Mouse (Mus musculus): ENCODE data around the gene Mxi1. TPM values are rescaled to one million over a fixed set of nuclear protein-coding genes. Genes with fewer than 3 reads are reported as not detected.

Mxi1 gene
- polyA plus RNA-seq, 2 experiments, result 16.5 to 27.7 TPM

DNA sequence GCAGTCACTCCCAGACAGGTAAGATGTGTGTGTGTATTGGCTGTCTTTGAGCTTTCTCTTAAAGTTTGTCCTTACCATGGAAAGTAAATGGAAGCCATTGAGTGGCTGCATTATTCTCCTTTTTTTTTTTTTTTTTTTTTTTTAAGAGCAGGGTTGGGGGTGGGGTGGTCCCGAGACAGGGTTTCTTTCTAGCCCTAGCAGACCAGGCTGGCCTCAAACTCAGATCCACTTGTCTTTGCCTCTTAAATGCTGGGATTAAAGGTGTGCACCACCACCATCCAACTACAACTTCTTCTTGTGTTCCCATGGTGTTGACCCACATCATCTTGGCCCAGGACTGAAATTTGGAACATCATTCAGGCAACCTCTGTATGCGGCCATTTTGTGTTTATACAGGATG lies 63.3 kb downstream of the Mxi1 start:
- no peak overlapping the region for H3K9ac ChIP-seq (replicated peaks)
- H3K27me3 ChIP-seq (ENCODE audit: control insufficient read depth, insufficient read depth, low read length), result no peaks in the 10 kb centered on the region
- H3K4me2 ChIP-seq (ENCODE audit: low read depth), result no peak overlapping the region
- H3K9me3 ChIP-seq (ENCODE audit: control insufficient read depth, low read length), result no peaks in the 10 kb centered on the region
- H3K4me1 ChIP-seq (replicated peaks; ENCODE audit: control insufficient read depth in 2 of 2, insufficient read depth in 2 of 2, low read length in 1 of 2), result 0 out of 4 replicates have a peak, but pooled peaks cover 0 to 2% of the 10 kb centered on the region in 2 experiments
- TF ChIP-seq EP300 (IDR thresholded peaks at IDR 0.05; ENCODE audit: low read depth), result no peak
- no peak for TF ChIP-seq CTCF (IDR thresholded peaks at IDR 0.05; ENCODE audit: low read depth)
- H3K36me3 ChIP-seq (replicated peaks; ENCODE audit: control insufficient read depth, insufficient read depth, low read depth), result peaks cover 28% of the 10 kb centered on the region
- ATAC-seq (ENCODE audit: insufficient read depth) (no peak), DNase-seq (ENCODE audit: low read depth in 3 of 3, low spot score in 3 of 3) (no peak)
- no peak overlapping the region for H3K4me3 ChIP-seq (ENCODE audit: insufficient read depth in 1 of 2, low read depth in 2 of 2, low read length in 2 of 2)
- H3K27ac ChIP-seq, result no peak overlapping the region
- 78% methylated on average over 2 of the region's 2 CpGs for WGBS (ENCODE audit: insufficient replicate concordance)

DNA sequence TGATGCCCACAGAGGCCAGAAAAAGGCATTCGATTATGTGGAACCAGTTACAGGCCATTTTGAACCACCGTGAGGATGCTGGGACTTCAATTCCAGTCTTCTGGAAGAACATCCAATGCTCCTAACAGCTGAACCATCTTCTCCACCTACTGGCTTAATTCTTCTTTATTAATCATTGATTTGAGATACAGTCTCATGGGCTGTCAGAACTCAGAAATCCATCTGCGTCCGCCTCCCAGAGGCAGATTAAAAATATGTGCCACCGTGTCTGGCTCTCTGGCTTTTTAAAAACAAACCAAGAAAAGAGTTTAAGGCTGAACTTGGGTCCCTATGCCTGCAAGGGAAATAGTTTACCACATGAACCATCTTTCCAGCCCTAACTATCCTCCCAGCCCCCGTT lies 65.0 kb downstream of the Mxi1 start:
- no peak for ATAC-seq (ENCODE audit: insufficient read depth)
- H3K36me3 ChIP-seq (replicated peaks; ENCODE audit: control insufficient read depth, insufficient read depth, low read depth), result peaks cover 42% of the 10 kb centered on the region
- no peak for DNase-seq (ENCODE audit: low read depth in 3 of 3, low spot score in 3 of 3)
- no peak overlapping the region for H3K27ac ChIP-seq
- no peak overlapping the region for H3K9ac ChIP-seq (replicated peaks)
- TF ChIP-seq EP300 (IDR thresholded peaks at IDR 0.05; ENCODE audit: low read depth), result no peak
- TF ChIP-seq CTCF (IDR thresholded peaks at IDR 0.05; ENCODE audit: low read depth), result no peak
- no peak overlapping the region for H3K4me3 ChIP-seq (ENCODE audit: insufficient read depth in 1 of 2, low read depth in 2 of 2, low read length in 2 of 2)
- WGBS (ENCODE audit: insufficient replicate concordance), result 90% methylated on average over 6 of the region's 6 CpGs
- no peaks in the 10 kb centered on the region for H3K4me1 ChIP-seq (replicated peaks; ENCODE audit: control insufficient read depth in 2 of 2, insufficient read depth in 2 of 2, low read length in 1 of 2)
- H3K27me3 ChIP-seq (ENCODE audit: control insufficient read depth, insufficient read depth, low read length), result no peaks in the 10 kb centered on the region
- no peaks in the 10 kb centered on the region for H3K9me3 ChIP-seq (ENCODE audit: control insufficient read depth, low read length)
- H3K4me2 ChIP-seq (ENCODE audit: low read depth), result no peak overlapping the region

DNA sequence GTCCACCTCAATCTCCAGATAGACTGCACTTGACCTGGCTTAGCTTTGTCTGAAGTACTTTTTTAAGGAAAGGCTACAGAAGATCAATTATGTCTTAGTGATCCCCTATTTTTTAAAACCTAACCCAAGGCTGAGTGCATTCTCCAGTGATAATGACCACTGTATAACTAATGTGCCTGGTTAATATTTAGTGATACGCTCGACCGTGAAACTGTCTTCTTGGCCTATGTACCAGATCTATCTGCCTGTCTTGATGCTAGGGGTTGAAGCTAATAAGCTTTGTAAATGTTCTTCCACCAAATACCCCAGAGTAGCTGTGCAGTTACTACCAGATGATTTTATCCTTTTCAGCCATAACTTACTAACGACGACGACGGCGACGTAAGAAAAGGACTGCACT lies 65.5 kb downstream of the Mxi1 start:
- DNase-seq (ENCODE audit: low read depth in 3 of 3, low spot score in 3 of 3) (no peak), ATAC-seq (ENCODE audit: insufficient read depth) (no peak)
- peaks cover 47% of the 10 kb centered on the region for H3K36me3 ChIP-seq (replicated peaks; ENCODE audit: control insufficient read depth, insufficient read depth, low read depth)
- TF ChIP-seq CTCF (IDR thresholded peaks at IDR 0.05; ENCODE audit: low read depth) (no peak), EP300 (IDR thresholded peaks at IDR 0.05; ENCODE audit: low read depth) (no peak)
- H3K9me3 ChIP-seq (ENCODE audit: control insufficient read depth, low read length), result no peaks in the 10 kb centered on the region
- no peak overlapping the region for H3K4me2 ChIP-seq (ENCODE audit: low read depth)
- 91% methylated on average over 9 of the region's 9 CpGs for WGBS (ENCODE audit: insufficient replicate concordance)
- no peaks in the 10 kb centered on the region for H3K4me1 ChIP-seq (replicated peaks; ENCODE audit: control insufficient read depth in 2 of 2, insufficient read depth in 2 of 2, low read length in 1 of 2)
- no peak overlapping the region for H3K9ac ChIP-seq (replicated peaks)
- H3K27ac ChIP-seq, result no peak overlapping the region
- no peaks in the 10 kb centered on the region for H3K27me3 ChIP-seq (ENCODE audit: control insufficient read depth, insufficient read depth, low read length)
- H3K4me3 ChIP-seq (ENCODE audit: insufficient read depth in 1 of 2, low read depth in 2 of 2, low read length in 2 of 2), result no peak overlapping the region

DNA sequence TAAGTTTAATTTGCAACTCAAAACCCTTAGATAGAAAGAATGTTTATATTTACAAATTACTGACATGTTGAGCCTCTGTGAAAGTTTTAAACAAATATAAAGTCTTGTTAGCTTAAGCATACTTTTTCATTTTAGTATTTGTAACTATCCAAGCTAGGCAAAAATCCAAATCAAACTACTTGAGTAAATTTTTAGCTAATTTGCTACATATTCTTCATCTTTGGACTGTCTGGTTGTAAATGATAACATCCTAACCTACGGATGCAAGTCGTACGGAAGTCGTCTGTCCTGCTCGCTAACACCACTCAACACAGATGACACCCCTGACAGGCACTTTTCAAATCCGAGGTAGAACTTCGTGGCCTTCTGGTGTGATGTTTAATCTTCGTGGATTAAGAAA lies 67.3 kb downstream of the Mxi1 start:
- no peak for TF ChIP-seq EP300 (IDR thresholded peaks at IDR 0.05; ENCODE audit: low read depth)
- no peak for TF ChIP-seq CTCF (IDR thresholded peaks at IDR 0.05; ENCODE audit: low read depth)
- H3K4me1 ChIP-seq (replicated peaks; ENCODE audit: control insufficient read depth in 2 of 2, insufficient read depth in 2 of 2, low read length in 1 of 2), result no peaks in the 10 kb centered on the region
- H3K4me2 ChIP-seq (ENCODE audit: low read depth), result no peak overlapping the region
- no peak for ATAC-seq (ENCODE audit: insufficient read depth)
- no peak overlapping the region for H3K9ac ChIP-seq (replicated peaks)
- H3K36me3 ChIP-seq (replicated peaks; ENCODE audit: control insufficient read depth, insufficient read depth, low read depth), result peaks cover 55% of the 10 kb centered on the region
- no peaks in the 10 kb centered on the region for H3K27me3 ChIP-seq (ENCODE audit: control insufficient read depth, insufficient read depth, low read length)
- 74% methylated on average over 8 of the region's 8 CpGs for WGBS (ENCODE audit: insufficient replicate concordance)
- H3K4me3 ChIP-seq (ENCODE audit: insufficient read depth in 1 of 2, low read depth in 2 of 2, low read length in 2 of 2), result no peak overlapping the region
- H3K27ac ChIP-seq, result no peak overlapping the region
- no peaks in the 10 kb centered on the region for H3K9me3 ChIP-seq (ENCODE audit: control insufficient read depth, low read length)
- no peak for DNase-seq (ENCODE audit: low read depth in 3 of 3, low spot score in 3 of 3)

DNA sequence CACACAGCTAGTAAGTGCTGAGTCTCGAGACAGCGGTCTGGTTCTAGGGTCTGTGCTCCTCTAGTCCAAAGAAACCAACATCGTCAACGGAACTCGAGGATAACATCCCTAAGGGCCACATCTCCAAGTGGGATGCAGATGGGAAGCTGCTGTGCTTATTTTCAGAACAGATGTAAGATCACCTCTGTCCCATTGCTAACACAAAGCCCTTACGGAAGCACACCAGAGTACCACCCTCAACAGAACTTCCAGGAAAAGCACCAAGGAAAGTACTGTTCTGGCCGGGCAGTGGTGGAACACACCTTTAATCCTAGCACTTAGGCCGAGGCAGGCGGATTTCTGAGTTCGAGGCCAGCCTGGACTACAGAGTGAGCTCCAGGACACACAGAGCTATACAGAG lies 68.1 kb downstream of the Mxi1 start:
- Histone ChIP-seq H3K27ac (no peak overlapping the region), H3K36me3 (replicated peaks; ENCODE audit: control insufficient read depth, insufficient read depth, low read depth) (peaks cover 58% of the 10 kb centered on the region), H3K4me3 (ENCODE audit: insufficient read depth in 1 of 2, low read depth in 2 of 2, low read length in 2 of 2) (no peak overlapping the region), H3K4me1 (replicated peaks; ENCODE audit: control insufficient read depth in 2 of 2, insufficient read depth in 2 of 2, low read length in 1 of 2) (no peaks in the 10 kb centered on the region), H3K9ac (replicated peaks) (no peak overlapping the region), H3K9me3 (ENCODE audit: control insufficient read depth, low read length) (no peaks in the 10 kb centered on the region), H3K27me3 (ENCODE audit: control insufficient read depth, insufficient read depth, low read length) (no peaks in the 10 kb centered on the region), H3K4me2 (ENCODE audit: low read depth) (no peak overlapping the region)
- no peak for DNase-seq (ENCODE audit: low read depth in 3 of 3, low spot score in 3 of 3)
- 84% methylated on average over 10 of the region's 10 CpGs for WGBS (ENCODE audit: insufficient replicate concordance)
- ATAC-seq (ENCODE audit: insufficient read depth), result no peak
- TF ChIP-seq CTCF (IDR thresholded peaks at IDR 0.05; ENCODE audit: low read depth) (no peak), EP300 (IDR thresholded peaks at IDR 0.05; ENCODE audit: low read depth) (no peak)

All from liver, embryonic 14.5 days (tissue).